Mouse (Mus musculus) stomach, embryonic 14.5 days (tissue): ENCODE results near the gene Ndufaf7. TPM values are rescaled to one million over a fixed set of nuclear protein-coding genes. Genes with fewer than 3 reads are reported as not detected.

Experiments
- ATAC-seq: fragments of 200-750 bp; cut with Nextera tagmentation; 2 replicates; pipeline ENCODE4 v1.8.0; 2017; ENCODE audit warnings: low read depth, moderate TSS enrichment; ENCODE audit not compliant: insufficient number of reproducible peaks, insufficient read depth, low FRiP score
- H3K27ac ChIP-seq: fragments of 300-500 bp; sonication (generic); 2 replicates; pipeline ENCODE4 v1.5.1; 2014; ENCODE audit warnings: mild to moderate bottlenecking, low read length, moderate library complexity, mixed read lengths
- H3K27me3 ChIP-seq: fragments of 300-500 bp; sonication (generic); 2 replicates; pipeline ENCODE4 v1.6.1; 2014; ENCODE audit warnings: low read length, control low read depth, mixed read lengths; ENCODE audit not compliant: control insufficient read depth, insufficient read depth
- H3K36me3 ChIP-seq: fragments of 300-500 bp; sonication (generic); 2 replicates; pipeline ENCODE4 v1.6.1; 2014; ENCODE audit warnings: mild to moderate bottlenecking, control low read depth, low read length, moderate library complexity, mixed read lengths; ENCODE audit not compliant: control insufficient read depth, insufficient read depth
- H3K4me1 ChIP-seq: fragments of 300-500 bp; sonication (generic); 2 replicates; pipeline ENCODE4 v1.6.1; 2014; ENCODE audit warnings: low read length, control low read depth, mixed read lengths; ENCODE audit not compliant: control insufficient read depth, insufficient read depth
- H3K4me2 ChIP-seq: fragments of 300-500 bp; sonication (generic); replicated peaks from 2 replicates; pipeline ENCODE4 v1.6.1; 2014; ENCODE audit warnings: low read depth, low read length, control low read depth
- H3K4me3 ChIP-seq: fragments of 300-500 bp; sonication (generic); 2 replicates; pipeline ENCODE4 v1.5.1; 2014; ENCODE audit warnings: low read depth, low read length, control low read depth
- H3K9ac ChIP-seq: fragments of 300-500 bp; sonication (generic); replicated peaks from 2 replicates; pipeline ENCODE4 v1.6.1; 2014; ENCODE audit warnings: low read depth, mild to moderate bottlenecking, control low read depth, low read length, moderate library complexity, mixed read lengths
- H3K9me3 ChIP-seq: fragments of 300-500 bp; sonication (generic); 2 replicates; pipeline ENCODE4 v1.6.1; 2016; ENCODE audit warnings: low read depth, low read length, control low read depth; ENCODE audit not compliant: control insufficient read depth
- WGBS: fragments of 180-500 bp; shearing (Covaris S2); extraction: QIAGEN DNeasy Blood & Tissue Kit; methylation state at CpG from one replicate; pipeline ENCODE4 v1.1.7; 2014; 5-methylcytosine and 5-hydroxymethylcytosine counted together
- polyA plus RNA-seq: library from polyadenylated mRNA; unstranded; fragments of >200 nt; fragmentation: Nextera tagmentation; extraction: Ambion mirVana; gene quantifications from 2 replicates; pipeline ENCODE4 v1.2.1, GENCODE M21; 2014

Gene Ndufaf7
- polyA plus RNA-seq, 1 experiment from 2014 or later, result 63.8 TPM

GRCm38 (mm10) chr17:78937229-78937853 lies 405 bp downstream of the Ndufaf7 start:
- Histone ChIP-seq H3K27me3 (no peaks in the 10 kb centered on the region), H3K9ac (peak overlapping the region; percentile 56), H3K4me3 (peak overlapping the region; percentile 93), H3K9me3 (no peaks in the 10 kb centered on the region), H3K4me2 (peak overlapping the region; percentile 53), H3K36me3 (peaks cover 34% of the 10 kb centered on the region), H3K27ac (no peak overlapping the region), H3K4me1 (peaks cover 5% of the 10 kb centered on the region; the same call in 1 of the 2 replicates)
- peak; percentile 38; the same call in 1 of the 2 replicates for ATAC-seq
- WGBS, result 7% methylated on average over 26 of the region's 26 CpGs

GRCm38 (mm10) chr17:78938927-78939326 lies 2.0 kb downstream of the Ndufaf7 start:
- no peak for ATAC-seq
- WGBS, result 87% methylated on average over 4 of the region's 4 CpGs

GRCm38 (mm10) chr17:78942579-78942978 lies 5.6 kb downstream of the Ndufaf7 start:
- Histone ChIP-seq H3K4me3 (no peak overlapping the region), H3K27me3 (no peaks in the 10 kb centered on the region), H3K4me2 (no peak overlapping the region), H3K4me1 (peaks cover 3% of the 10 kb centered on the region; the same call in 1 of the 2 replicates), H3K27ac (no peak overlapping the region), H3K36me3 (peaks cover 28% of the 10 kb centered on the region), H3K9me3 (no peaks in the 10 kb centered on the region), H3K9ac (no peak overlapping the region)
- WGBS, result 45% methylated on average over 11 of the region's 11 CpGs
- no peak for ATAC-seq

More at GRCm38 (mm10) chr17:78938927-78939326, 2.0 kb downstream of the Ndufaf7 start:
- Histone ChIP-seq H3K27me3 (no peaks in the 10 kb centered on the region), H3K9ac (no peak overlapping the region), H3K36me3 (peaks cover 29% of the 10 kb centered on the region), H3K9me3 (no peaks in the 10 kb centered on the region), H3K27ac (no peak overlapping the region), H3K4me1 (peaks cover 5% of the 10 kb centered on the region; the same call in 1 of the 2 replicates), H3K4me3 (no peak overlapping the region), H3K4me2 (no peak overlapping the region)

- H3K27me3 ChIP-seq, result no peaks in the 10 kb centered on the region
- H3K27ac ChIP-seq, result no peak overlapping the region
- H3K4me1 ChIP-seq, result no peaks in the 10 kb centered on the region
- ATAC-seq, result no peak
- no peak overlapping the region for H3K4me2 ChIP-seq
- H3K36me3 ChIP-seq, result peaks cover 53% of the 10 kb centered on the region
- no peaks in the 10 kb centered on the region for H3K9me3 ChIP-seq
- no peak overlapping the region for H3K9ac ChIP-seq
- WGBS, result 92% methylated on average over 5 of the region's 5 CpGs
- H3K4me3 ChIP-seq, result no peak overlapping the region
Measured at GRCm38 (mm10) chr17:78951225-78951624, 14.3 kb downstream of the Ndufaf7 start.

GRCm38 (mm10) chr17:78952070-78952469 lies 15.1 kb downstream of the Ndufaf7 start:
- no peak for ATAC-seq
- peaks cover 55% of the 10 kb centered on the region for H3K36me3 ChIP-seq
- no peak overlapping the region for H3K4me2 ChIP-seq
- 86% methylated on average over 5 of the region's 5 CpGs for WGBS
- H3K9ac ChIP-seq, result no peak overlapping the region
- no peaks in the 10 kb centered on the region for H3K9me3 ChIP-seq
- no peaks in the 10 kb centered on the region for H3K4me1 ChIP-seq
- no peak overlapping the region for H3K4me3 ChIP-seq
- H3K27me3 ChIP-seq, result no peaks in the 10 kb centered on the region
- no peak overlapping the region for H3K27ac ChIP-seq

- no peak overlapping the region for H3K27ac ChIP-seq
- WGBS, result 60% methylated on average over 8 of the region's 8 CpGs
- H3K9me3 ChIP-seq, result no peaks in the 10 kb centered on the region
- no peaks in the 10 kb centered on the region for H3K27me3 ChIP-seq
- no peak overlapping the region for H3K4me3 ChIP-seq
- H3K4me1 ChIP-seq, result no peaks in the 10 kb centered on the region
- H3K9ac ChIP-seq, result no peak overlapping the region
- peaks cover 55% of the 10 kb centered on the region for H3K36me3 ChIP-seq
- no peak overlapping the region for H3K4me2 ChIP-seq
- peak; percentile 28; the same call in 1 of the 2 replicates for ATAC-seq
Measured at GRCm38 (mm10) chr17:78953240-78953639, 16.3 kb downstream of the Ndufaf7 start.

GRCm38 (mm10) chr17:78959473-78959872 lies 22.5 kb downstream of the Ndufaf7 start:
- no peak for ATAC-seq

GRCm38 (mm10) chr17:78964387-78964786 lies 27.5 kb downstream of the Ndufaf7 start:
- no peak for ATAC-seq
- peaks cover 49% of the 10 kb centered on the region for H3K36me3 ChIP-seq
- no peak overlapping the region for H3K4me3 ChIP-seq

More at GRCm38 (mm10) chr17:78959473-78959872, 22.5 kb downstream of the Ndufaf7 start:
- Histone ChIP-seq H3K36me3 (peaks cover 64% of the 10 kb centered on the region), H3K27ac (no peak overlapping the region), H3K4me1 (no peaks in the 10 kb centered on the region), H3K27me3 (no peaks in the 10 kb centered on the region), H3K4me3 (no peak overlapping the region), H3K4me2 (no peak overlapping the region), H3K9ac (no peak overlapping the region), H3K9me3 (no peaks in the 10 kb centered on the region)
- WGBS, result 76% methylated on average over 6 of the region's 6 CpGs

More at GRCm38 (mm10) chr17:78964387-78964786, 27.5 kb downstream of the Ndufaf7 start:
- no peak overlapping the region for H3K4me2 ChIP-seq
- WGBS, result 73% methylated on average over 1 of the region's 1 CpGs
- H3K9ac ChIP-seq, result no peak overlapping the region
- H3K27ac ChIP-seq, result no peak overlapping the region
- no peaks in the 10 kb centered on the region for H3K4me1 ChIP-seq
- no peaks in the 10 kb centered on the region for H3K27me3 ChIP-seq
- H3K9me3 ChIP-seq, result no peaks in the 10 kb centered on the region
